In the genomic region with DNA sequence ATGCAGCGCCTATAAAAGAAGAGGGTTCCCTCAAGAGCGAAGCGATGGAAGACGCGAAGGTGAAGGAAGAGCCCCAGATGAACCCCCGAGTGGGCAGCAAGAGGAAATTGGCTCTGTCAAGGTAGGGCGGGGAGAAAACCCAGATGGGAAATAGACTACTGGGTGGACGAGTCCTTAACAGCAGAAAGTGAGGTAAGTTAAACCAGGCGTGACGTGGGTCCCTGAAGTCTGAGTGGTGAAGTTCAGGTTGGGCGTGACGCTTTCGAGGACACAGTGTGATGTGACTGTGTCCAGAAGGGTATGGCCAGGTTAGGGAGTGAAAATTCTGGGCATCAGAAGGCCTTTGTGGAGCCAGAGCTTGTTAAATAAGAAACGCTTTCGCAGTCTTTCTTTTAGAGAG, we compare ENCODE assay signal across 8 mouse cellular contexts. TPM values are rescaled to one million over a fixed set of nuclear protein-coding genes. Genes with fewer than 3 reads are reported as not detected.
DNase-seq lines count a peak whose midpoint lies in the region; ATAC-seq lines count a peak whose summit lies in the region.

No protein-coding gene starts in this region.

- no peaks in the 10 kb centered on the region for H3K27me3 ChIP-seq in forebrain, embryonic 14.5 days (replicated peaks; ENCODE audit: control insufficient read depth, insufficient read depth, low read length)
- H3K27me3 ChIP-seq in liver, embryonic 15.5 days = no peaks in the 10 kb centered on the region

- H3K4me3 ChIP-seq in forebrain, embryonic 14.5 days (ENCODE audit: low read depth, low read length) = peak overlapping the region; percentile 72
- peak overlapping the region; percentile 70 for H3K4me3 ChIP-seq in liver, embryonic 15.5 days (replicated peaks)

- H3K4me1 ChIP-seq in forebrain, embryonic 14.5 days (ENCODE audit: control insufficient read depth, insufficient read depth, low read length) = peaks cover 9% of the 10 kb centered on the region
- H3K4me1 ChIP-seq in liver, embryonic 15.5 days (replicated peaks) = peaks cover 27% of the 10 kb centered on the region

- peaks cover 19% of the 10 kb centered on the region for H3K36me3 ChIP-seq in forebrain, embryonic 14.5 days (ENCODE audit: control insufficient read depth, insufficient read depth, low read length)
- H3K36me3 ChIP-seq in liver, embryonic 15.5 days (replicated peaks) = peaks cover 15% of the 10 kb centered on the region

- H3K9ac ChIP-seq in forebrain, embryonic 14.5 days (ENCODE audit: low read length) = peak overlapping the region; percentile 72
- peak overlapping the region; percentile 64 for H3K9ac ChIP-seq in liver, embryonic 15.5 days

- no peak; the same call in 1 of the 2 replicates for ATAC-seq in forebrain, embryonic 14.5 days
- ATAC-seq in liver, embryonic 15.5 days (ENCODE audit: insufficient read depth) = no peak
- no peak for ATAC-seq in activated CD4-positive, CD25-positive, alpha-beta regulatory T cell, adult 4 months
- ATAC-seq in cerebellum, adult (ENCODE audit: insufficient number of reproducible peaks, low FRiP score, low TSS enrichment) = no peak

- H3K9me3 ChIP-seq in forebrain, embryonic 14.5 days (replicated peaks; ENCODE audit: control insufficient read depth, low read length) = no peaks in the 10 kb centered on the region
- H3K9me3 ChIP-seq in liver, embryonic 15.5 days (replicated peaks) = no peaks in the 10 kb centered on the region

- H3K4me2 ChIP-seq in forebrain, embryonic 14.5 days (ENCODE audit: low read length) = peak overlapping the region; percentile 79
- peak overlapping the region; percentile 85 for H3K4me2 ChIP-seq in liver, embryonic 15.5 days

- peak; percentile 80 for DNase-seq in heart, adult 11 months
- no peak for DNase-seq in heart, postnatal 25 days (ENCODE audit: low spot score)
- peak; percentile 5 for DNase-seq in 416B (ENCODE audit: low read depth)
- DNase-seq in forebrain, embryonic 14.5 days (ENCODE audit: low spot score) = no peak
- DNase-seq in urinary bladder, postnatal 10 days (ENCODE audit: low spot score) = no peak

- 33% methylated on average over 15 of the region's 15 CpGs for WGBS in forebrain, embryonic 14.5 days
- 25% methylated on average over 15 of the region's 15 CpGs for WGBS in liver, embryonic 15.5 days (ENCODE audit: insufficient replicate concordance)

- no peak overlapping the region for H3K27ac ChIP-seq in forebrain, embryonic 14.5 days (ENCODE audit: low read depth, low read length)
- no peak overlapping the region for H3K27ac ChIP-seq in liver, embryonic 15.5 days (replicated peaks)

- intact Hi-C loops in heart, postnatal 25 days (cut with DNase I) = no loop called here

RNA-seq across cellular contexts. Expression of a gene that starts 0.9 kb away (rescaled TPM):
- 10 to 100 TPM; 10.5 to 11.1 TPM for total RNA-seq in heart, postnatal 25 days (2021)
- polyA plus RNA-seq in forebrain, embryonic 14.5 days (2014; fragmentation: Nextera tagmentation; extraction: Ambion mirVana) = 28.0 and 28.8 TPM in 2 replicates
- 10.1 and 10.6 TPM in 2 replicates for polyA plus RNA-seq in liver, embryonic 15.5 days (2015; fragmentation: Nextera tagmentation; extraction: Ambion mirVana)
- 10 to 100 TPM; 30.0 to 32.6 TPM for polyA plus RNA-seq in activated CD4-positive, CD25-positive, alpha-beta regulatory T cell, adult 4 months (2017; shearing (Covaris generic))

Comparison
In these comparisons a context has a peak if more than half of its experiments do, and no peak if none do; other contexts are left out.
1. DNase-seq: peak in heart, adult 11 months (single experiment) and 416B (single experiment); none in heart, postnatal 25 days (single experiment), forebrain, embryonic 14.5 days (single experiment) and urinary bladder, postnatal 10 days (single experiment).